Mouse (Mus musculus) E14TG2a.4 (cell line): ENCODE data around the gene Csf2rb2.

ENCODE experiments used
- CTCF ChIP-seq: conservative IDR thresholded peaks from 2 replicates; pipeline ENCODE4 v1.5.1; 2014; ENCODE audit warnings: low read length
- NANOG ChIP-seq: IDR thresholded peaks from 2 replicates; pipeline ENCODE4 v1.6.1; 2014; ENCODE audit warnings: borderline replicate concordance, low read length, mixed read lengths
- POU5F1 ChIP-seq: IDR thresholded peaks from 2 replicates; pipeline ENCODE4 v1.6.1; 2014; ENCODE audit warnings: low read length, borderline replicate concordance

- TF ChIP-seq CTCF (no peak), POU5F1 (no peak), NANOG (no peak)
These were observed 60.6 kb downstream of the Csf2rb2 start, which contains the start of gene Ncf4 for GRCm38 (mm10) chr15:78244695-78245492.
